Mouse (Mus musculus) adrenal gland (tissue): ENCODE results near the gene Clcn7.

Experiments
- intact Hi-C: fragments of 180-260 bp; cut with DNase I; formaldehyde crosslinking; loops from one replicate; pipeline ENCODE4 v1.15.1; 2025
- long read RNA-seq, 2 experiments: library from polyadenylated mRNA; unstranded; transcript quantifications; one replicate each; pipeline ENCODE4 v2.0.0; 2020; ENCODE audit warnings: borderline replicate concordance in 1 of 2; ENCODE audit not compliant: insufficient replicate concordance in 1 of 2

Clcn7 gene
- long read RNA-seq, experiment 1, full-length matches to known transcripts = 1 of 16 reads
- long read RNA-seq, experiment 1, partial matches to known transcripts = 12 of 16 reads
- long read RNA-seq, experiment 1, other reads (novel, unspliced or antisense) = 3 of 16 reads
- long read RNA-seq, experiment 2, full-length matches to known transcripts = 3 of 11 reads
- long read RNA-seq, experiment 2, partial matches to known transcripts = 2 of 11 reads
- long read RNA-seq, experiment 2, other reads (novel, unspliced or antisense) = 6 of 11 reads

GRCm38 (mm10) chr17:25133275-25133698 lies at the start of gene Clcn7:
Clcn7 (plus strand) TSS chr17:25133391.
- intact Hi-C loops = loop anchor here (5.0 kb wide), 1 partner anchor 44 kb away; the partner anchor contains the start of gene Gm38655

- intact Hi-C loops = no loop called here
Measured at GRCm38 (mm10) chr17:25083444-25083931, 49.7 kb upstream of the Clcn7 start, which contains the start of gene Tmem204. Tmem204 (minus strand) TSS chr17:25083591.

DNA sequence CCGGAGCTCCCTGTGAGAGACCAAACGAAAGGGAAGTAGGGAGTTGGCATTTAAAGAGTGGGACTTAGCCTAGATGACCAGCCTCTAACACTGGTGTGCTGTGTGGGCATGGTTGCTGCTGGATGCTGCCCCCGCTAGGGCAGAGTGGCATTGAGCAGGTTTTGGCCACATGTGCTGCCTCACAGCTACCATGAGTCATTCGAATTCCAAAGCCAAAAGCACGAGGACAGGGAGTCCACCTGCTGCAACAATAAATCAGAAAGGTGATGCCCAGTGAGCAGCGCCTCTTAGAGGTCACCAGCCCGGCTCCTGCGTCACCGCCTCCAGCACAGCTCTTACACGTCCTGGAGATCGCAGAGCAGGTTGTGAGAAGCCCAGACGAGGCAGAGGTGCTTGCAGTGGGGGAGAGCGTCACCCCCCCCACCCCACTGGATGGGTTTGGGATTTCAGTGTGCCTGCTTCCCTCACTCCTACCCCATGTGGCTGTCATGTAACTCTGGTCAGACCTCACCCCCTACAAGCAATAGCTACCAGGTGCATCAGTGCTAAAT lies 48.3 kb upstream of the Clcn7 start:
- intact Hi-C loops = no loop called here

- intact Hi-C loops = no loop called here
Measured at GRCm38 (mm10) chr17:25086724-25087123, 46.5 kb upstream of the Clcn7 start.

GRCm38 (mm10) chr17:25089158-25089557 lies 44.0 kb upstream of the Clcn7 start:
- intact Hi-C loops = no loop called here

GRCm38 (mm10) chr17:25090450-25090849 lies 42.7 kb upstream of the Clcn7 start:
- intact Hi-C loops = no loop called here

- intact Hi-C loops = no loop called here
Measured at GRCm38 (mm10) chr17:25096221-25096620, 37.0 kb upstream of the Clcn7 start.

- intact Hi-C loops = no loop called here
Measured at GRCm38 (mm10) chr17:25100052-25100451, 33.1 kb upstream of the Clcn7 start.

- intact Hi-C loops = no loop called here
Measured at GRCm38 (mm10) chr17:25101338-25101737, 31.9 kb upstream of the Clcn7 start.

GRCm38 (mm10) chr17:25107786-25108185 lies 25.4 kb upstream of the Clcn7 start:
- intact Hi-C loops = no loop called here

DNA sequence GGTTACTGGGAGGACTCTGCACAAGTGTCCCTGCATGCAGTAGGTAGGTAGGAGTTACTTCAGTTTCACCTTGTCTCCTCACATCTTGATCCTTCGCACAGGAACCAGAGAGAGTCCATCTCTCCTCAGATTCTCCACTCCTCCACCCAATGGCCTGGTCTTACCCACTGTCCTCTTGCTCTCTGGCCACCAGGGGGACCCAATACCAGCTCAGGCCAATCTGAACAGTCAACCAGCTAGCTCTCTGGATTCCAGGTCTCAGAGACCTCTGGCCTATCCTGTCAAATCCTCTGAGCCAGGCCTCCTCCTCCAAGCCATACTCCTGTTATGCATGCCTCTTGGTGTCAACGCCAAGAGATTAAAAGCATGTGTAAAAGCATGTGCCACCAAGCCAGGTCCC lies 23.6 kb upstream of the Clcn7 start:
- intact Hi-C loops = no loop called here

DNA sequence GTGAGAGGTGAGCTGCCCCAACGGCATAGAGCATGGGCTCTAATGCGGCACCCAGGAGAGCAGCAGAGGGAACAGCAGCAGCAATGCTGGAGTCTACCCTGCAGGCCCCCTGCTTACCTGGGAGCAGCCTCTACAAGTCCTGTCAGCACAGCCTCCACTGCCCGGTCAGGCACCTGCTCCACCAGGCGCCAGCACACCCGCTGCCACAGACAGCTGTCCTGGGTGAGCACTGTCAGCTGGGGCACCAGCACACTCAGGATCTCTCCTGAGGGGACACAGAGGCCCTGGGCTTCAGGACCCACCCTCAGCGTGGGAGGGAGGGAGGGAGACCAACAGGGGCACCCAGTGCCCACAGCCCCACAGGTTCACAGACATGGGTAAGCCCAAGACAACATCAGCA lies 22.6 kb upstream of the Clcn7 start:
- intact Hi-C loops = loop anchor here (10.0 kb wide), 1 partner anchor 74 kb away; the partner anchor contains the start of genes BC003965 and Unkl

DNA sequence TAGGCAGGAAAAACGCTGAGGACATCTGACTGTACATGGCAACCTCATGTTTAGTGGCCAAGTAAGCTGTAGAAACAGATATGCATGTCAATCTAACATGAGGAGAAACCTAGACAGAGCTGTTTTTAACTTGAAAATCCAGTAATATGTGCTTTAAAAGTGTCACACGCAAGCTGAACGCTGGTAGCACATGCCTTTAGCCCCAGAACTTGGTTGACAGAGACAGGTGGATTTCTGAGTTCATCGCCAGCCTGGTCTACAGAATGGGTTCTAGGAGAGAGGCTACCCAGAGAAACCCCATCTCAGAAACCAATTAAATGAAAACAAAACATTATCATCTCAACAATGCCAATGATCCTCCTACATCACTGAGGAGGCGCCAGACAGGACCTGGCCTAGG lies 22.0 kb upstream of the Clcn7 start:
- intact Hi-C loops = loop anchor here (10.0 kb wide), 1 partner anchor 74 kb away; the partner anchor contains the start of genes BC003965 and Unkl

- intact Hi-C loops = loop anchor here (10.0 kb wide), 1 partner anchor 73 kb away; the partner anchor contains the start of genes BC003965 and Unkl
Measured at GRCm38 (mm10) chr17:25111739-25112422, 21.3 kb upstream of the Clcn7 start.

GRCm38 (mm10) chr17:25112423-25112810 lies 20.8 kb upstream of the Clcn7 start:
- intact Hi-C loops = loop anchor here (10.0 kb wide), 1 partner anchor 72 kb away; the partner anchor contains the start of genes BC003965 and Unkl

- intact Hi-C loops = loop anchor here (10.0 kb wide), 1 partner anchor 70 kb away; the partner anchor contains the start of genes BC003965 and Unkl
Measured at GRCm38 (mm10) chr17:25114908-25115645, 18.1 kb upstream of the Clcn7 start.

- intact Hi-C loops = loop anchor here (10.0 kb wide), 1 partner anchor 69 kb away; the partner anchor contains the start of genes BC003965 and Unkl
Measured at GRCm38 (mm10) chr17:25115664-25116432, 17.3 kb upstream of the Clcn7 start, which contains the start of gene Telo2. Telo2 (minus strand) TSS chr17:25115967.

DNA sequence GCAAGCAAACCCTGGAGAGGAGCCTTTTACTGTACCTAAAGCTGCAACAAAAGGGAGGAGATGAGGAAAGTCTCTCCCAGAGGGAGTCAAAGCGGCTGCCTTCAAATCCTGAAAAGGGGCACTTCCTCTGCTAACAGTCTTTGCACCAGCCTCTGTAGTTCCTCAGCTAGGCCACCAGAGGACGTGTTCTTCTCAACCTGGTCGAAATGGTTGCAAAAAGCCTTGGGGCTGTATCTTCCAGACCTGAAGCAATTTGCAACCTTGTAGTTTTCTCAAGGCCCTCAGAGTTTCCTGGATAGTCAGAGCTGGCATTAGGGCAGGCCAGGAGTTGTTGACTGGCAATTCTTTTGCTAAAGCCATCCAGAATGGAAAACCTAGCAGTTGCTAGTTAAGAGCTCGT lies 15.9 kb upstream of the Clcn7 start:
- intact Hi-C loops = loop anchor here (10.0 kb wide), 1 partner anchor 68 kb away; the partner anchor contains the start of genes BC003965 and Unkl

- intact Hi-C loops = loop anchor here (5.0 kb wide), 1 partner anchor 152 kb away; the partner anchor contains the start of gene Ube2i
Measured at GRCm38 (mm10) chr17:25120406-25120805, 12.8 kb upstream of the Clcn7 start, which contains the start of gene Ptx4. Ptx4 (plus strand) TSS chr17:25120760.

DNA sequence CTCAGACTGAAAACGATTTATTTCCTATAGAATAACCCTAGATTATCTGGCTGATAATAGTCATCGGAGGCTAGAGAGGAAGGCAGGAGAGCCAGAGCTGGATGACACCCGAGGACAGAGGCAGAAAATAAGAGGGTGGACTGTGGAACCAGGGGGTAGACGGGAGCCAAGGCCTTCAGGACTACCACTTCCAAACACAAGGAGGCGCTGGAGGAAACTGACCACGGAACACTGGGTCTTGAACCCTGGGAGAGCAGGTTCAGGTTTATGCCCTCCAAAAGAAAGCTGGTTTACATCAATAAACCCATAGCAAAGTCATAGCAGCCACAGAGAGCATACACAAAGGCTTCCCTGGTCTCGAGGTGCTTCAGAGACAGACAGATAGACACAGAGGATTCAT lies 9.2 kb upstream of the Clcn7 start:
- intact Hi-C loops = loop anchor here (5.0 kb wide), 1 partner anchor 148 kb away; the partner anchor contains the start of gene Ube2i
